Mouse (Mus musculus) thymus, adult 18-20 months (tissue): Measurements from ENCODE around the gene Pdzrn4.

ENCODE experiments used
- DNase-seq, 2 experiments: peaks; one replicate each; pipeline ENCODE4 v3.0.0; 2022; ENCODE audit warnings: mixed read lengths in 2 of 2

The Pdzrn4 gene

GRCm38 (mm10) chr15:92500276-92500838 is 103.7 kb downstream of the Pdzrn4 start:
- no peak for DNase-seq

GRCm38 (mm10) chr15:92502797-92503196 is 106.1 kb downstream of the Pdzrn4 start:
- no peak for DNase-seq

- DNase-seq, result no peak
Observed at GRCm38 (mm10) chr15:92509372-92509771, 112.7 kb downstream of the Pdzrn4 start.

- no peak for DNase-seq
Observed at GRCm38 (mm10) chr15:92515651-92516050, 119.0 kb downstream of the Pdzrn4 start.

- no peak for DNase-seq
Observed at GRCm38 (mm10) chr15:92520677-92521225, 124.1 kb downstream of the Pdzrn4 start.

- no peak for DNase-seq
Observed at GRCm38 (mm10) chr15:92521686-92522085, 125.0 kb downstream of the Pdzrn4 start.

GRCm38 (mm10) chr15:92524917-92525316 is 128.2 kb downstream of the Pdzrn4 start:
- no peak for DNase-seq

- no peak for DNase-seq
Observed at GRCm38 (mm10) chr15:92525416-92525815, 128.7 kb downstream of the Pdzrn4 start.

- DNase-seq, result no peak
Observed at GRCm38 (mm10) chr15:92526731-92527130, 130.1 kb downstream of the Pdzrn4 start.

GRCm38 (mm10) chr15:92543252-92543651 is 146.6 kb downstream of the Pdzrn4 start:
- no peak for DNase-seq

GRCm38 (mm10) chr15:92547294-92547911 is 150.7 kb downstream of the Pdzrn4 start:
- no peak for DNase-seq

- DNase-seq, result no peak
Observed at GRCm38 (mm10) chr15:92555012-92555574, 158.4 kb downstream of the Pdzrn4 start.

GRCm38 (mm10) chr15:92555716-92556115 is 159.0 kb downstream of the Pdzrn4 start:
- DNase-seq, result no peak

GRCm38 (mm10) chr15:92558592-92558991 is 161.9 kb downstream of the Pdzrn4 start:
- DNase-seq, result no peak

GRCm38 (mm10) chr15:92562149-92562548 is 165.5 kb downstream of the Pdzrn4 start:
- no peak for DNase-seq

- no peak for DNase-seq
Observed at GRCm38 (mm10) chr15:92563576-92563975, 166.9 kb downstream of the Pdzrn4 start.

- DNase-seq, result no peak
Observed at GRCm38 (mm10) chr15:92570526-92571243, 174.0 kb downstream of the Pdzrn4 start.

GRCm38 (mm10) chr15:92571244-92571539 is 174.5 kb downstream of the Pdzrn4 start:
- DNase-seq, result no peak

GRCm38 (mm10) chr15:92577476-92577875 is 180.8 kb downstream of the Pdzrn4 start:
- DNase-seq, result no peak

- DNase-seq, result no peak
Observed at GRCm38 (mm10) chr15:92580217-92580616, 183.5 kb downstream of the Pdzrn4 start.

GRCm38 (mm10) chr15:92580742-92581383 is 184.2 kb downstream of the Pdzrn4 start:
- no peak for DNase-seq

GRCm38 (mm10) chr15:92584357-92585138 is 187.9 kb downstream of the Pdzrn4 start:
- no peak for DNase-seq
